Mouse (Mus musculus): ENCODE measurements at regions not wholly inside any gene's neighbourhood (a gene's known extent, or its start where the extent isn't known, plus 50 kb on each side); places are given as distances from the start of the nearest gene placed in this dataset.

DNA sequence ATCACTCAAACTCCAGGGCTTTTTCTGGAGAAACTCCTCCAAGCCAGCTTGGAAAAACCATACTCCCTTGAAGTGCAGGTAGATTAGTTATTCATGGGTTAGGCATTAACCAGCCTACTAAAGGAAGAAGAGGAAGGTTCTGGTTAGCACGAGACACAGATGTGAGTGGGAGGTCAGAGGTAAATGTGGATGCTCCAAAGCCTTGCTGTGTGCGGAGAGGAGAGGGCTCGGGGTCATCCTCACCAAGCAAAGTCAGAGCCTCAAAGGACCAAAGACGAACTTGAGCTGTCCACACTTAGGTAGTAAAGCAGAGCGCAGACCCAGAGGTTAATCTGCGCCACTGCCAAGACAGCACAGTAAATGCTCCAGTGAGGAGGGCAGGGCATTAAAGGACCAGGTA, 177.8 kb upstream of the Klf12 start:
- 93% methylated on average over 6 of the region's 6 CpGs for WGBS
- no peak overlapping the region for H3K4me3 ChIP-seq (ENCODE audit: control insufficient read depth, insufficient read depth, low read length)
- H3K4me1 ChIP-seq (replicated peaks; ENCODE audit: control insufficient read depth, insufficient read depth, low read length), result peaks cover 8% of the 10 kb centered on the region
- no peaks in the 10 kb centered on the region for H3K27me3 ChIP-seq (ENCODE audit: control insufficient read depth, insufficient read depth, low read length)
- no peak for DNase-seq
- H3K27ac ChIP-seq (ENCODE audit: control insufficient read depth, insufficient read depth, low read length), result no peak overlapping the region
- TF ChIP-seq CTCF (IDR thresholded peaks at IDR 0.05; ENCODE audit: borderline replicate concordance, control insufficient read depth, extremely low read depth, insufficient read depth, low read length, poor library complexity) (no peak), POLR2A (IDR thresholded peaks at IDR 0.05; ENCODE audit: control insufficient read depth, extremely low read depth, insufficient read depth, low read length, poor library complexity) (no peak)
- H3K36me3 ChIP-seq (ENCODE audit: control insufficient read depth, insufficient read depth, low read length), result no peaks in the 10 kb centered on the region

- no peak overlapping the region for H3K4me3 ChIP-seq (ENCODE audit: control insufficient read depth, insufficient read depth, low read length)
- no peaks in the 10 kb centered on the region for H3K27me3 ChIP-seq (ENCODE audit: control insufficient read depth, insufficient read depth, low read length)
- peak; percentile 20 for DNase-seq
- H3K36me3 ChIP-seq (ENCODE audit: control insufficient read depth, insufficient read depth, low read length), result no peaks in the 10 kb centered on the region
- TF ChIP-seq POLR2A (IDR thresholded peaks at IDR 0.05; ENCODE audit: control insufficient read depth, extremely low read depth, insufficient read depth, low read length, poor library complexity) (no peak), CTCF (IDR thresholded peaks at IDR 0.05; ENCODE audit: borderline replicate concordance, control insufficient read depth, extremely low read depth, insufficient read depth, low read length, poor library complexity) (no peak)
- H3K4me1 ChIP-seq (replicated peaks; ENCODE audit: control insufficient read depth, insufficient read depth, low read length), result peaks cover 8% of the 10 kb centered on the region
- no peak overlapping the region for H3K27ac ChIP-seq (ENCODE audit: control insufficient read depth, insufficient read depth, low read length)
- 30% methylated on average over 12 of the region's 12 CpGs for WGBS
These were observed 176.9 kb upstream of the Klf12 start for GRCm38 (mm10) chr14:100461141-100462043.

DNA sequence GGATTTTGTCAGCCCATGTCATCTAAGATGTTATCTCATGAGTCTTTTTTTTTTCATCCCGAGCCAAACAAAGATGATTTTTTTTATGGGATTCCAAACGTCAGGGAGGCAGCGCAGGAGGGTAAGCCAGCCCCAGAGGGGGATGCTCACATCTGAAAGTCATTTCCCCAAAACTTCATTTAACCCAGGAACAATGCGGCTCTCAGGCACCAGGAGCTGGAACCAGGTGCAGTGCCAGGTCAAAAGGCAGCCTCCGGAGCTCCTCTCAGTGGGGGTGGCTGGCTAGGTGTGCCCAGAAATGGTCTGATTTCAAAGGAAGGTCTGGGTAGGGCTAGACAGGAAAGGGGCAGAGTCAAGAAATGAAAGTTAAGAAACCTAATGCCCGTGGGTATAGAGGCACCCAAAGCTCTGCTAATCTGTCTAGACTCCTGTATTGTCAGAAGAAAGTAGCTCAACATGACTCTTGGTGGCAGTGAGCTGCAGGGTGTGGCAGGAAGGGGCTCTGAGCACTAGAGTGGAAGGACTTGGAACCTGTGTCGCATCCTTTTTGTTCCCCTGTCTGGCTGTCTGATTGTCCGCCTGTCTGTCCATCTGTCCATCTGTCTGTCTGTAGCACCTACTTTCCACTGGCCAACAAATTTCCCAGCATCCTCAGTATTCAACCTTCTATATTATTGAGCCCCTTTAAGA, 175.3 kb upstream of the Klf12 start:
- no peak for TF ChIP-seq POLR2A (IDR thresholded peaks at IDR 0.05; ENCODE audit: control insufficient read depth, extremely low read depth, insufficient read depth, low read length, poor library complexity)
- no peak for TF ChIP-seq CTCF (IDR thresholded peaks at IDR 0.05; ENCODE audit: borderline replicate concordance, control insufficient read depth, extremely low read depth, insufficient read depth, low read length, poor library complexity)
- Histone ChIP-seq H3K36me3 (ENCODE audit: control insufficient read depth, insufficient read depth, low read length) (no peaks in the 10 kb centered on the region), H3K27me3 (ENCODE audit: control insufficient read depth, insufficient read depth, low read length) (no peaks in the 10 kb centered on the region), H3K4me3 (ENCODE audit: control insufficient read depth, insufficient read depth, low read length) (no peak overlapping the region), H3K4me1 (replicated peaks; ENCODE audit: control insufficient read depth, insufficient read depth, low read length) (peaks cover 8% of the 10 kb centered on the region), H3K27ac (ENCODE audit: control insufficient read depth, insufficient read depth, low read length) (no peak overlapping the region; the same call in 1 of the 2 replicates)
- no peak for DNase-seq
- 18% methylated on average over 8 of the region's 8 CpGs for WGBS

DNA sequence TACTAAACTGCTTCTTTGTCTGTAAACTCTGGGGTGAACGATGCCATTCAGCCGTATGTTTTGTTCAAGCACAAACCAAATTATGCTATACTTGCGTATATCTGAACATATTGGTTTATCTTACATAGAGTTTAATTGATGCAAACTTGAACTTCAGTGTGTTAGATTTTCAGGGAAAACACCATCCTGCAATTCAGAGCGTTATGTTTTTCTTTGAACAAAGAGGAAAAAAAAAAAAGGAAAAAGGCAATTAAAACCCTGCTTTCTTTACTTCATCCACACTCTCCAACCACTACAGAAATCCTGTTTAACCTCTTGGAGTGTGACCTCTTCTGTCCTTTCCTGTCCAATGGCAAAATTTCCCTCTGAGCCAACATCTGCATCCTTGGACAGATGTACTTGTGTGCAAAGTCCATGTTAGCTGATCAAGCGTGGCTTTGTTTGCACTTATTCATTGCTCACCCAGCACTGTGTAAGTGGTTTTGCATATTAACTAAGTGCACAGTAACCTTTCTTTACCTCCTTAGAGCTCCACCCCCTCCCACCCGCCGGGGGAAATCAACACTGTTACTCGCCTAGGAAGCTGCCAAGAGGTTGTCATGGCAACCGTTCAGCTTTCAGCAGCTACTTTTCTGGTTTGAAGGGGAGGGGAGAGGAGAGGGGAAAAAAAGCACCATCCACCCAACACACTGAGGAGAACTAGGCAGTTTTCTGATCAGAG, 174.4 kb upstream of the Klf12 start:
- peaks cover 8% of the 10 kb centered on the region for H3K4me1 ChIP-seq (replicated peaks; ENCODE audit: control insufficient read depth, insufficient read depth, low read length)
- no peaks in the 10 kb centered on the region for H3K27me3 ChIP-seq (ENCODE audit: control insufficient read depth, insufficient read depth, low read length)
- WGBS, result 35% methylated on average over 9 of the region's 9 CpGs
- DNase-seq, result peak; percentile 30
- no peak overlapping the region for H3K27ac ChIP-seq (ENCODE audit: control insufficient read depth, insufficient read depth, low read length)
- no peaks in the 10 kb centered on the region for H3K36me3 ChIP-seq (ENCODE audit: control insufficient read depth, insufficient read depth, low read length)
- no peak overlapping the region for H3K4me3 ChIP-seq (ENCODE audit: control insufficient read depth, insufficient read depth, low read length)
- TF ChIP-seq POLR2A (IDR thresholded peaks at IDR 0.05; ENCODE audit: control insufficient read depth, extremely low read depth, insufficient read depth, low read length, poor library complexity) (no peak), CTCF (IDR thresholded peaks at IDR 0.05; ENCODE audit: borderline replicate concordance, control insufficient read depth, extremely low read depth, insufficient read depth, low read length, poor library complexity) (no peak)

- Histone ChIP-seq H3K27ac (ENCODE audit: control insufficient read depth, insufficient read depth, low read length) (no peak overlapping the region), H3K4me1 (replicated peaks; ENCODE audit: control insufficient read depth, insufficient read depth, low read length) (peaks cover 8% of the 10 kb centered on the region), H3K27me3 (ENCODE audit: control insufficient read depth, insufficient read depth, low read length) (no peaks in the 10 kb centered on the region), H3K36me3 (ENCODE audit: control insufficient read depth, insufficient read depth, low read length) (no peaks in the 10 kb centered on the region), H3K4me3 (ENCODE audit: control insufficient read depth, insufficient read depth, low read length) (no peak overlapping the region)
- WGBS, result 68% methylated on average over 7 of the region's 7 CpGs
- DNase-seq, result no peak
- no peak for TF ChIP-seq CTCF (IDR thresholded peaks at IDR 0.05; ENCODE audit: borderline replicate concordance, control insufficient read depth, extremely low read depth, insufficient read depth, low read length, poor library complexity)
- TF ChIP-seq POLR2A (IDR thresholded peaks at IDR 0.05; ENCODE audit: control insufficient read depth, extremely low read depth, insufficient read depth, low read length, poor library complexity), result no peak
These were observed 173.6 kb upstream of the Klf12 start for GRCm38 (mm10) chr14:100457870-100458726.
